Mouse (Mus musculus): Measurements from ENCODE around the gene Bpifa3.
A peak's percentile ranks its signal among the peaks of the same experiment; 100 is the strongest.
"Not testable (repeated sequence)": the region's sequence is repeated elsewhere in the genome, so short reads cannot be mapped to it uniquely, and the experiment has no call there.

Bpifa3 gene

GRCm38 (mm10) chr2:154130120-154130519, at the start of gene Bpifa3:
Bpifa3 (plus strand) TSS chr2:154130336.
- no peak for DNase-seq (ENCODE audit: low read depth, low spot score)

DNA sequence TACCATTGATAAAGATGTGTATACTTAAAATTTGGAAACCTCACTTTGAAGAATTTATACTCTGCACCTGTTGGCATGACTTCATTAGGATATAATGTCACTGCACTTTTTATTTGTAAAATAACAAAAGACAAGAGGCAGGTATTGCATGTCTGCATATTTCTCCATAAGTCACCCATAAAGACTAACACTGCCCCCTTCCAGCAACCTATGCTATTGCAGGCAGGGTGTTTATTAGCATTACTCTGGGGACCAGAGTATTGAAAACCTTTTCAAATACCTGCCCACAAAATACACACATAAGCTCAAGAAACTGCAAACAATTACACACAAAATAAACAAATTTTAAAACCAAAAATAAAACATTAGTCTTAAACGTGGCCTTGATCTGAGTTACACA, 32.4 kb upstream of the Bpifa3 start:
- DNase-seq (ENCODE audit: low read depth, low spot score), result peak; percentile 31

- no peak for DNase-seq (ENCODE audit: low read depth, low spot score)
These were observed 12.8 kb upstream of the Bpifa3 start for GRCm38 (mm10) chr2:154117381-154117780.

DNA sequence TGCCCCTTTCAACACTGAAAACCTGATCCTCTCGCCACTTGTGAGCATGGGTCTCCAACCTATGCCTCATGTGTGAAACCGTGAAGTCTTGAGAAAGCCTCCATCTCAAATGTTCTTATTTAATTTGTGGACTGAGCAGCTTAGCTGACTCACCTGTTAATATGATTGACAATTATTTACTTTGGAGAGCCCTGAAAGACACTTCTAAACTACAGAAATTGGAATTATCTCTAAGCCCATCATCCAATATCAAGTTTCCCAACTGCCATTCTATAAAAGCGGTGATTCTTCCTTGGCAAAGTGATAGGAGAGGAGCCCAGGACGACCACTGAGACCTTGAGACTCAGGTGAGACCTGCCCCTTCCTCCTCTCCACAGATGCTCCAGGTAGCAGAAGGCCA, 12.4 kb downstream of the Bpifa3 start, which contains the start of gene Bpifa1:
Bpifa1 (plus strand) TSS at position 301 of the 400 bp plus-strand sequence.
- DNase-seq (ENCODE audit: low read depth, low spot score), result no peak

DNA sequence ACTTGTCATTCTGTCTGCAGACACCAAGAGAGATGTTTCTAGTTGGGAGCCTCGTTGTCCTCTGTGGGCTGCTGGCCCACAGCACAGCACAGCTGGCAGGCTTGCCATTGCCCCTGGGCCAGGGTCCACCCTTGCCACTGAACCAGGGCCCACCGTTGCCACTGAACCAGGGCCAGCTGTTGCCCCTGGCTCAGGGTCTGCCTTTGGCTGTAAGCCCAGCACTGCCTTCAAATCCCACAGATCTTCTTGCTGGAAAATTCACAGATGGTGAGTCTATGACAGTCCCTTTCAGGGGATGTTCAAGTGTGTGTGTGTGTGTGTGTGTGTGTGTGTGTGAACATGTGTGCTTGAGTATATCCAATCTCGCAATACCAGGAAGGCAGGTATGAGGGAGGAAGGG, 13.6 kb downstream of the Bpifa3 start:
- no peak for DNase-seq (ENCODE audit: low read depth, low spot score)

DNA sequence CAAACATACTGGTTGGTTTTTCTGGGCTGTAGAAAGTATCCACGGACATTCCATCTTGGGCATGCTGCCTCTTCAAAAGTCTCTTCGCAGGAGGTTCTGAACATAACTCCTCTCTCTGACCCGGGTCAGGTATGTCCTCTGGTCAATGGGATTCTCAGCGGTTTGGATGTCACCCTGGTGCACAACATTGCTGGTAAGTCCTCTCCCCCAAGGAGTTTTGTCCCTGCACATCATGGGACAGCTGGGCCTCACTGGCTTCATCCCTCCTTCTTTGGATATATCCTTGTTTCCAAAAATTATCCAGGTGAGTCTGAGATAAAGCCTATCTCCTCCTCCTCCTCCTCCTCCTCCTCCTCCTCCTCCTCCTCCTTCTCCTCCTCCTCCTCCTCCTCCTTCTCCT, 17.4 kb downstream of the Bpifa3 start:
- DNase-seq (ENCODE audit: low read depth, low spot score), result no peak

GRCm38 (mm10) chr2:154158433-154158832, 28.3 kb downstream of the Bpifa3 start:
- peak; percentile 65 for DNase-seq (ENCODE audit: low read depth, low spot score)

DNA sequence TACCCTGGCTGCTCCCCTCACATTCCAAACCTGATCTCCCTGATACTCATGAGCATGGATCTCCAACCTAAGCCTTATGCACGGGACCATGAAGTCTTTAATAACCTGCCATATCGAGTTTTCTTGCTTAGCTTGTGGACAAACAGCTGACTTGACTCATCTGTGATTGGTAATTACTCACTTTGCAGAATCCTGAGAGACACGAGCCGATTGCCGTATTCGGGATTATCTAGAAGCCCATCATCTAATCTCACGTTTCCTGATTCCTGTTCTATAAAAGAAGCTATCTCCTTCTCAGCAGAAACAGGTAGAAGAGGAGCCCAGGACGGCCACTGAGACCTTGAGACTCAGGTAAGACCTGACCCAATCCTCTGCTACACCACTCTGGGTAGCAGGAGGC, 32.2 kb downstream of the Bpifa3 start, which contains the start of gene Bpifa5:
Bpifa5 (plus strand) TSS at position 301 of the 400 bp plus-strand sequence.
- DNase-seq (ENCODE audit: low read depth, low spot score), result no peak

DNA sequence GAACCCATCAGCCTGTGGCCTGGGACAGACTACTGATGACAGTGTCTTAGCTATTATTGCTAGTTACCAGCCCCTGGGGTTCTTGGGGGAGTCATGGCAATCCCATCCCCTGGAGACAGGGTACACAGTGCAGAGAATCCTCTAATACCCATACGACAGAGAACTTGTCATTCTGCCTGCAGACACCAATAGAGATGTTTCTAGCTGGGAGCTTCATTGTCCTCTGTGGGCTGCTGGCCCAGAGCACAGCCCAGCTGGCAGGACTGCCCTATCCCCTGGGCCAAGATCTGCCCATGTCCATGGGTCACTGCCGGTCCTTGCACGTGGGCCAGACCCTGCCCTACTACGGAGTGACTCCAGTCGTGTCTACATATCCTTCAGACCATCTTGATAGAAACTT, 33.2 kb downstream of the Bpifa3 start:
- DNase-seq (ENCODE audit: low read depth, low spot score), result no peak

GRCm38 (mm10) chr2:154169172-154169571, 39.0 kb downstream of the Bpifa3 start:
- no peak for DNase-seq (ENCODE audit: low read depth, low spot score)

DNA sequence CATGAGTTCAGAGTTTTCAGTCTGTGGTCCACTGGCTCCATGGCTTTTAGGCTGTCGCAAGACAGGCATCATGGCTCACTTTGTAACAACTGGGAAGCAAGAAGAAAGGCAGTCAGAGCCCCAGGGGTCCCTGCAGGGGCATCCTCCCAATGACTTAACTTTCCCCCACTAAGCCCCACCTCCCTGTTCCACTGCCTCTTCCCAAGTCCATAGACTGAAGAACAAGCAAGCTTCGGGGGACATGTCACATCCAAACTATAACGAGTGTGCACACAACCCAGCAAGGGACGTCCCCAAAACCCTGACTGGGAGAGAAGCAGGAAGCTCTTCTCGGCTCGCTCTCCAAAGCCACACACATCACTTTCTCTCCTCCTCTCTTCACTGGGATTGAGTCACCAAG, 41.5 kb downstream of the Bpifa3 start:
- no peak for DNase-seq (ENCODE audit: low read depth, low spot score)

DNA sequence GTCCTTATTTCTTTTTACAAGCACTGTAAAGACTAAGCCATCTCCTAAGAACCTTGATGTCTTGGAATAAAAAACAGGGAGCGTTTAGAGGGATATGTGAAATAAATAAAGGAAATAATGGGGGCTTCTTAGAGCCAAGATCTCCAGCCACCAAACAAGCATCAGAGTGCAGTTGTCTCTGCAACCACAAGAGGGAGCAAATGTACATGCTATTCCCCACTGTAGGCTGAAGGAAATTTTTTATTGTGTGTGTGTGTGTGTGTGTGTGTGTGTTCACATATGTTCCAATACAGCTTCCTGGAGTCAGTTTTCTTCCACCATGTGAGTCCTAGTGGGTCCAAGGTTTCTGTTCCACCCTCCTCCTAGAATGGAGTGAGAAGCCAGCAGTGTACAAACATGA, 43.2 kb downstream of the Bpifa3 start:
- DNase-seq (ENCODE audit: low read depth, low spot score), result peak; percentile 35

GRCm38 (mm10) chr2:154181900-154182299, 51.8 kb downstream of the Bpifa3 start:
- not testable (repeated sequence) for DNase-seq (ENCODE audit: low read depth, low spot score)

GRCm38 (mm10) chr2:154183061-154183460, 52.9 kb downstream of the Bpifa3 start:
- not testable (repeated sequence) for DNase-seq (ENCODE audit: low read depth, low spot score)

DNA sequence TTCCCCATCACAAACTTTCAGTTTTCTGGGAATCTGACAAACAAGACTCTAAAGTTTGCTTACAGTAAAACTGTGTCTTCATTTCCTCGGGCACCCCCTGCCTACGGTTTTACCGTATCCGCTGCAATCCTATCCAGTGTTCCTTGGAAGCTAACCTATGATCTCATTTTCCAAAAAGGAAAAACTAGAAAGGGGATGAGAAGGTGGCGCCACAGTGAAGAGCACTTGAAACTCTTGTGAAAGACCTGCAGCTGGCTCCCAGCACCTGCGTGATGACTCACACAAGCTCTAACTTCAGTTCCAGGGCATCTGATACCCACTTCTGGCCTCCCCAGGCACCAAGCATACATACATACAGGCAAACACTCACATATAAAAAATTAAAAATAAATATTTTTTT, 55.2 kb downstream of the Bpifa3 start:
- no peak for DNase-seq (ENCODE audit: low read depth, low spot score)

- DNase-seq (ENCODE audit: low read depth, low spot score), result no peak
These were observed 55.6 kb downstream of the Bpifa3 start for GRCm38 (mm10) chr2:154185748-154186147.

DNA sequence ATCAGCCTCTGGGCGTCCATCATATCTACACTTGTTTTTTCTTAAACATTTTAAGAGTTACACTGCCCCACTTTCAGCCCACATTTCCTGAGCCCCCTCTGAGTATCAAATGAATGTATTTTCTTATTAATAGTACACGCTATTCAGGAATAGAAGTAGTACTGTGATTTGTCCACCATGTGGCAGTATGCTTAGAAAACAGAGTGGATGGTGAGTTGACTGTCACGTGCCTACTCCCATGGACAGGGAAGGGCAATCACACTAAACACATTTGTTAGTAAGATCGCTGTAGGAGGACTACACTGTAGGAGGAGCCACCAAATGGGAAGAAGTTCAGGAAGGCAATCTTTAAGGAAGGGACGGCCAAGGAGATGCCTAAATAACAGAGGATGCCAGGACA, 57.3 kb downstream of the Bpifa3 start:
- DNase-seq (ENCODE audit: low read depth, low spot score), result peak; percentile 23

Measured in A20 (cell line).